Mouse (Mus musculus) CH12F3 (cell line): ENCODE results near the gene 1700020D05Rik.

Experiments
- in situ Hi-C: fragments of 300-500 bp; cut with MboI; formaldehyde crosslinking; loops from 2 replicates; pipeline ENCODE4 v1.14.3; 2020; ENCODE audit warnings: low sequenced_read_pairs

Gene 1700020D05Rik

DNA sequence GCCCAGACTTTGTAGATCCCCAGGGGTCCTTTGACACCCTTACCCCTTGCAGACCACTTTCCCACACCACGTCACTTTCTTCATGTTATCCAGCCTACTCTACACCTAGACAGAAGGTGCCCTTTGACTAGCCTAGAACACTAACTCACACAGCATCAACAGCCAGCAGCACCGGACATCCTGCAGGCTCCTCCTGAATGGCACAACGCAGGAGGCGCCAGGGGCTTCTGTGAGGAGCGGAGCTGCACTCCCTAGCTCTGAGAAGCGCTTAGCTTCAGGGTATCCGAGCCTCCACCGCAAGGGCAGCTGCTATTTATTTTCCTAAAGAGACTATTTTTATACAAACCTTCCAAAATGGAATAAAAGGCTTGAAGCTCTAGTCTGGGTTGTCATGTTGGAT is 48.0 kb downstream of the 1700020D05Rik start:
- in situ Hi-C loops, result no loop called here

DNA sequence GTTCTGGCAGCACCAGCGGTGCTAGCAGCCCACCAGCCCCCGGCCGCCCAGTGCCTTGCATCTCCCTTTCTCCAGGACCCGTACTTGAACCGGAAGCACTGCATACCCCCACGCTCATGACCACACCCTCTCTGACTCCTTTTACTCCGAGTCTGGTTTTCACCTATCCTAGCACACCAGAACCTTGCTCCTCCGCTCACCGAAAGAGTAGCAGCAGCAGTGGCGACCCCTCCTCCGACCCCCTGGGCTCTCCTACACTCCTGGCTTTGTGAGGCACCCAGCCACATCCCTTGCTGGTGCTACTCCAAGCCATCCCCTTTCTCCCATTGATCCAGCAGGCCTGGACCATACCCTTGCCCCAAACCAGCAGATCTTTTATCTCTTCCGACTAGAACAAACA is 48.5 kb downstream of the 1700020D05Rik start:
- in situ Hi-C loops, result no loop called here
